Mouse (Mus musculus): ENCODE results near the gene Lgals1. TPM values are rescaled to one million over a fixed set of nuclear protein-coding genes. Genes with fewer than 3 reads are reported as not detected.

Lgals1 gene
- polyA plus RNA-seq, 1 experiment from 2014 or later = 673 TPM

GRCm38 (mm10) chr15:78918126-78918525, 8.4 kb upstream of the Lgals1 start:
- WGBS = 85% methylated on average over 23 of the region's 23 CpGs
- Histone ChIP-seq H3K4me3 (ENCODE audit: low read length) (no peak overlapping the region), H3K4me1 (ENCODE audit: insufficient read depth, low read length) (peaks cover 30% of the 10 kb centered on the region), H3K4me2 (replicated peaks; ENCODE audit: low read depth, low read length) (no peak overlapping the region), H3K36me3 (ENCODE audit: insufficient read depth, low read length) (peaks cover 8% of the 10 kb centered on the region; the same call in 1 of the 2 replicates), H3K9ac (replicated peaks; ENCODE audit: low read length) (no peak overlapping the region), H3K27ac (ENCODE audit: low read length) (no peak overlapping the region), H3K27me3 (ENCODE audit: insufficient read depth, low read length) (no peaks in the 10 kb centered on the region), H3K9me3 (ENCODE audit: low read length) (no peaks in the 10 kb centered on the region)
- ATAC-seq (ENCODE audit: low FRiP score, low TSS enrichment) = no peak

GRCm38 (mm10) chr15:78919914-78920313, 6.6 kb upstream of the Lgals1 start:
- Histone ChIP-seq H3K4me3 (ENCODE audit: low read length) (no peak overlapping the region), H3K27ac (ENCODE audit: low read length) (no peak overlapping the region), H3K9ac (replicated peaks; ENCODE audit: low read length) (no peak overlapping the region), H3K9me3 (ENCODE audit: low read length) (no peaks in the 10 kb centered on the region), H3K36me3 (ENCODE audit: insufficient read depth, low read length) (peaks cover 8% of the 10 kb centered on the region; the same call in 1 of the 2 replicates), H3K4me1 (ENCODE audit: insufficient read depth, low read length) (peaks cover 25% of the 10 kb centered on the region), H3K27me3 (ENCODE audit: insufficient read depth, low read length) (no peaks in the 10 kb centered on the region), H3K4me2 (replicated peaks; ENCODE audit: low read depth, low read length) (no peak overlapping the region)
- 64% methylated on average over 12 of the region's 12 CpGs for WGBS
- no peak for ATAC-seq (ENCODE audit: low FRiP score, low TSS enrichment)

- no peak for ATAC-seq (ENCODE audit: low FRiP score, low TSS enrichment)
- Histone ChIP-seq H3K9ac (replicated peaks; ENCODE audit: low read length) (no peak overlapping the region), H3K4me1 (ENCODE audit: insufficient read depth, low read length) (peaks cover 33% of the 10 kb centered on the region), H3K27ac (ENCODE audit: low read length) (no peak overlapping the region), H3K4me2 (replicated peaks; ENCODE audit: low read depth, low read length) (no peak overlapping the region), H3K36me3 (ENCODE audit: insufficient read depth, low read length) (peaks cover 4% of the 10 kb centered on the region; the same call in 1 of the 2 replicates), H3K9me3 (ENCODE audit: low read length) (no peaks in the 10 kb centered on the region), H3K4me3 (ENCODE audit: low read length) (no peak overlapping the region), H3K27me3 (ENCODE audit: insufficient read depth, low read length) (no peaks in the 10 kb centered on the region)
- WGBS = 90% methylated on average over 7 of the region's 7 CpGs
These were observed 3.8 kb upstream of the Lgals1 start for GRCm38 (mm10) chr15:78922700-78923099.

- Histone ChIP-seq H3K27ac (ENCODE audit: low read length) (no peak overlapping the region), H3K4me2 (replicated peaks; ENCODE audit: low read depth, low read length) (no peak overlapping the region), H3K36me3 (ENCODE audit: insufficient read depth, low read length) (peaks cover 4% of the 10 kb centered on the region; the same call in 1 of the 2 replicates), H3K4me3 (ENCODE audit: low read length) (no peak overlapping the region), H3K9me3 (ENCODE audit: low read length) (no peaks in the 10 kb centered on the region), H3K27me3 (ENCODE audit: insufficient read depth, low read length) (no peaks in the 10 kb centered on the region), H3K4me1 (ENCODE audit: insufficient read depth, low read length) (peaks cover 39% of the 10 kb centered on the region), H3K9ac (replicated peaks; ENCODE audit: low read length) (no peak overlapping the region; the same call in 1 of the 2 replicates)
- no peak for ATAC-seq (ENCODE audit: low FRiP score, low TSS enrichment)
- 72% methylated on average over 6 of the region's 6 CpGs for WGBS
These were observed 2.9 kb upstream of the Lgals1 start for GRCm38 (mm10) chr15:78923585-78923984.

- Histone ChIP-seq H3K4me1 (ENCODE audit: insufficient read depth, low read length) (peaks cover 39% of the 10 kb centered on the region), H3K9me3 (ENCODE audit: low read length) (no peaks in the 10 kb centered on the region), H3K4me3 (ENCODE audit: low read length) (no peak overlapping the region), H3K4me2 (replicated peaks; ENCODE audit: low read depth, low read length) (no peak overlapping the region), H3K27me3 (ENCODE audit: insufficient read depth, low read length) (no peaks in the 10 kb centered on the region), H3K36me3 (ENCODE audit: insufficient read depth, low read length) (0 out of 2 replicates have a peak, but pooled peaks cover 6% of the 10 kb centered on the region), H3K9ac (replicated peaks; ENCODE audit: low read length) (peak overlapping the region; percentile 8; the same call in 1 of the 2 replicates), H3K27ac (ENCODE audit: low read length) (peak overlapping the region; percentile 87; the same call in 1 of the 2 replicates)
- ATAC-seq (ENCODE audit: low FRiP score, low TSS enrichment) = no peak
- 37% methylated on average over 8 of the region's 8 CpGs for WGBS
These were observed 1.4 kb upstream of the Lgals1 start for GRCm38 (mm10) chr15:78925129-78925528.

GRCm38 (mm10) chr15:78927021-78927787, 679 bp downstream of the Lgals1 start:
- Histone ChIP-seq H3K4me2 (replicated peaks; ENCODE audit: low read depth, low read length) (peak overlapping the region; percentile 77), H3K27ac (ENCODE audit: low read length) (peak overlapping the region; percentile 87), H3K9ac (replicated peaks; ENCODE audit: low read length) (peak overlapping the region; percentile 72), H3K27me3 (ENCODE audit: insufficient read depth, low read length) (no peaks in the 10 kb centered on the region), H3K4me1 (ENCODE audit: insufficient read depth, low read length) (peaks cover 35% of the 10 kb centered on the region), H3K36me3 (ENCODE audit: insufficient read depth, low read length) (0 out of 2 replicates have a peak, but pooled peaks cover 7% of the 10 kb centered on the region), H3K4me3 (ENCODE audit: low read length) (peak overlapping the region; percentile 48), H3K9me3 (ENCODE audit: low read length) (no peaks in the 10 kb centered on the region)
- WGBS = 16% methylated on average over 15 of the region's 15 CpGs
- ATAC-seq (ENCODE audit: low FRiP score, low TSS enrichment) = peak; percentile 7; the same call in 1 of the 2 replicates

GRCm38 (mm10) chr15:78927788-78928457, 1.4 kb downstream of the Lgals1 start:
- peaks cover 35% of the 10 kb centered on the region for H3K4me1 ChIP-seq (ENCODE audit: insufficient read depth, low read length)
- peak overlapping the region; percentile 87 for H3K27ac ChIP-seq (ENCODE audit: low read length)
- peak; percentile 50 for ATAC-seq (ENCODE audit: low FRiP score, low TSS enrichment)
- peak overlapping the region; percentile 72 for H3K9ac ChIP-seq (replicated peaks; ENCODE audit: low read length)
- H3K4me2 ChIP-seq (replicated peaks; ENCODE audit: low read depth, low read length) = peak overlapping the region; percentile 77
- no peaks in the 10 kb centered on the region for H3K27me3 ChIP-seq (ENCODE audit: insufficient read depth, low read length)
- WGBS = under 1% methylated on average over 33 of the region's 35 CpGs
- H3K4me3 ChIP-seq (ENCODE audit: low read length) = peak overlapping the region; percentile 48
- H3K9me3 ChIP-seq (ENCODE audit: low read length) = no peaks in the 10 kb centered on the region
- 0 out of 2 replicates have a peak, but pooled peaks cover 7% of the 10 kb centered on the region for H3K36me3 ChIP-seq (ENCODE audit: insufficient read depth, low read length)

- no peaks in the 10 kb centered on the region for H3K27me3 ChIP-seq (ENCODE audit: insufficient read depth, low read length)
- 0 out of 2 replicates have a peak, but pooled peaks cover 7% of the 10 kb centered on the region for H3K36me3 ChIP-seq (ENCODE audit: insufficient read depth, low read length)
- ATAC-seq (ENCODE audit: low FRiP score, low TSS enrichment) = 0 out of 2 replicates have a peak, but pooled peaks have one; percentile 2
- peaks cover 35% of the 10 kb centered on the region for H3K4me1 ChIP-seq (ENCODE audit: insufficient read depth, low read length)
- WGBS = 52% methylated on average over 7 of the region's 8 CpGs
- H3K27ac ChIP-seq (ENCODE audit: low read length) = no peak overlapping the region
- peak overlapping the region; percentile 48 for H3K4me3 ChIP-seq (ENCODE audit: low read length)
- H3K4me2 ChIP-seq (replicated peaks; ENCODE audit: low read depth, low read length) = peak overlapping the region; percentile 77
- H3K9ac ChIP-seq (replicated peaks; ENCODE audit: low read length) = peak overlapping the region; percentile 72
- no peaks in the 10 kb centered on the region for H3K9me3 ChIP-seq (ENCODE audit: low read length)
These were observed 2.0 kb downstream of the Lgals1 start for GRCm38 (mm10) chr15:78928539-78928938.

GRCm38 (mm10) chr15:78930192-78930706, 3.7 kb downstream of the Lgals1 start:
- Histone ChIP-seq H3K27ac (ENCODE audit: low read length) (no peak overlapping the region), H3K36me3 (ENCODE audit: insufficient read depth, low read length) (0 out of 2 replicates have a peak, but pooled peaks cover 7% of the 10 kb centered on the region), H3K27me3 (ENCODE audit: insufficient read depth, low read length) (no peaks in the 10 kb centered on the region), H3K4me1 (ENCODE audit: insufficient read depth, low read length) (peaks cover 31% of the 10 kb centered on the region), H3K9me3 (ENCODE audit: low read length) (no peaks in the 10 kb centered on the region), H3K9ac (replicated peaks; ENCODE audit: low read length) (no peak overlapping the region), H3K4me3 (ENCODE audit: low read length) (no peak overlapping the region), H3K4me2 (replicated peaks; ENCODE audit: low read depth, low read length) (no peak overlapping the region)
- 94% methylated on average over 6 of the region's 6 CpGs for WGBS
- ATAC-seq (ENCODE audit: low FRiP score, low TSS enrichment) = no peak

Measured in kidney, embryonic 16.5 days (tissue).